Mouse (Mus musculus): ENCODE measurements around the gene Chad.

- no peak for TF ChIP-seq CTCF (IDR thresholded peaks at IDR 0.05; ENCODE audit: borderline replicate concordance, control insufficient read depth, extremely low read depth, insufficient read depth, low read length, poor library complexity)
- TF ChIP-seq POLR2A (IDR thresholded peaks at IDR 0.05; ENCODE audit: control insufficient read depth, extremely low read depth, insufficient read depth, low read length, poor library complexity) = no peak
These were observed 14.5 kb upstream of the Chad start for GRCm38 (mm10) chr11:94550442-94550744.

Data from thymus, adult 2 months (tissue).